Mouse (Mus musculus): ENCODE measurements around the gene Pid1. TPM values are rescaled to one million over a fixed set of nuclear protein-coding genes. Genes with fewer than 3 reads are reported as not detected.

Pid1 gene
- polyA plus RNA-seq, 1 experiment from 2014 or later, result 31.9 TPM

DNA sequence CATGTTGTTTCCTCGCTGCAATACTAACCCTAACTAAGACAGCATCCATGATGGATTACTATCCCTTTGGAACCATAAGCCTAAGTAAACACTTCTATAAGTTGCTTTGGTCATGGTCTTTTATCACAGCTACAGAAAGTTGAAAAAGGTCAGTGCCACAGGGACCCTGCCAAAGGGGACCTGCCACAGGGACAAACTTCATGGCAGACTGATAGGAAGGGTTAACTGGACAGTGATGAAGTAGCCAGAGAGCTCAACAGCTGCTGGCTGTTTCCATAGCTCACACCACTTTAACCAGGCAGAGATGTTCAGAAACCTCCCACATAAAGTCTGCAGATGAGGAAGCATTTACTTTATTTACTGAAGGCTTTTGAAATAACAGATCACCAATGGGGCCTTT is 287.0 kb downstream of the Pid1 start:
- Histone ChIP-seq H3K4me2 (ENCODE audit: low read depth, low read length, severe bottlenecking) (no peak overlapping the region), H3K36me3 (ENCODE audit: control insufficient read depth, insufficient read depth, low read length) (no peaks in the 10 kb centered on the region), H3K27me3 (ENCODE audit: control insufficient read depth, insufficient read depth, low read length) (no peaks in the 10 kb centered on the region), H3K4me3 (ENCODE audit: low read depth, low read length) (no peak overlapping the region), H3K9ac (ENCODE audit: low read length) (no peak overlapping the region), H3K9me3 (ENCODE audit: control insufficient read depth, low read length) (no peaks in the 10 kb centered on the region), H3K27ac (ENCODE audit: low read depth, low read length) (no peak overlapping the region), H3K4me1 (replicated peaks; ENCODE audit: control insufficient read depth, insufficient read depth, low read length) (no peaks in the 10 kb centered on the region)
- DNase-seq (ENCODE audit: low spot score), result no peak
- 89% methylated on average over 1 of the region's 1 CpGs for WGBS
- no peak for ATAC-seq (replicated peaks; ENCODE audit: low FRiP score)

DNA sequence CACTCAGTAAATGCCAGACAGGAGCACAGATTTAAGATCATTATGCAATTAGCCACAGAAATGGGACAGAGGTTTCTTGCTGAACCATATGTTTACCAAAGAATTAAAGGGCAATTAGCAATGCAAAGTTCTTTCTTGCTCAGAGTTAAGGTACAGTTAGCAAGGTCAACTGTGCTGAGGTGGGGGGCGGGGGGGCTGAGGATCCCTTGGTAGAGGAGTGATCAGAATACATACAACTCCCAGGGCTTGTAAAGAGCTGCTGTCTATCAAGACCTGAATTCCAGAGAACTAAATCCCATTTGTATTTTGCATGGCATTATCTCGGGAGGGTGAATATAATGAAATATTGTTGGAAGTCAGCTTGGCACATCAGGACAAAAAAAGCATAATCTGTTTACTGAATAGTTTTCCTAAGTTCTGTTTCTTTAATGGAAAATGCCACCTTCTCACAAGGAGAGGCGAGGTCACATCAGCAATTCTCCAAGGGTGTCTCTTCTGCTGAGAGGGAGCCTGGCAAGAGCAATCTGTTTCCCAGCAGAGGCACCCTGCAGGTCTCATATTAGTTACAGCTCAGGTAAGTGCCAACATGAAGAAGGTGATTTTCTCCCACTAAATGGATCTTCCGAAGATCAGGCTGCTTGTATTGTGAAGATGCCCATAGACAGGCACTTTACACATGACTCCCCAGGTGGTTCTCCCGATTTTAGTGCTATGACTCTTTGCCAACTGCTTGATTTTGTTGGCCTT is 306.9 kb downstream of the Pid1 start:
- H3K9ac ChIP-seq (ENCODE audit: low read length), result no peak overlapping the region
- 66% methylated on average over 5 of the region's 5 CpGs for WGBS

DNA sequence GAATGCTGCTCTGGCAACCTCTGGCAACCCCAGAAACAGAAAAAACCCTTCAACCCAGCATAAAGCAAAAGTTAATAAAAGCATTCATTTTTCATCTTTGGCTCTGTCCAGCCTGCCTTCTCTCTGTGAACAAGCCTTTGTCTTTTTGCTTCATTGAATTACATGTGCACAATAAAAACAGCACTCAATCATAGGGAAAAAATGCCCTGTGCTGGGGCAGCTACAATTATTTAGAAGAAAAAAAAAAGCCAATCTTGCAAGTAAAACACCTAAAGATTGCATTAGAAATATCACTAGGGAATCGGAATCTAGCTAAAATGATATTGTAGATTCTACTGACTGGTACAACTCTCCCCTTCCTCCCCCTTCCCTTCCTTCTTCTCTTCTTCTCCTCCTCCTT is 307.7 kb downstream of the Pid1 start:
- H3K4me2 ChIP-seq (ENCODE audit: low read depth, low read length, severe bottlenecking), result no peak overlapping the region
- H3K9ac ChIP-seq (ENCODE audit: low read length), result no peak overlapping the region
- H3K4me3 ChIP-seq (ENCODE audit: low read depth, low read length), result no peak overlapping the region
- WGBS, result 67% methylated on average over 1 of the region's 1 CpGs
- ATAC-seq (replicated peaks; ENCODE audit: low FRiP score) (no peak), DNase-seq (ENCODE audit: low spot score) (no peak)
- no peaks in the 10 kb centered on the region for H3K36me3 ChIP-seq (ENCODE audit: control insufficient read depth, insufficient read depth, low read length)
- no peak overlapping the region for H3K27ac ChIP-seq (ENCODE audit: low read depth, low read length)
- no peaks in the 10 kb centered on the region for H3K4me1 ChIP-seq (replicated peaks; ENCODE audit: control insufficient read depth, insufficient read depth, low read length)
- no peaks in the 10 kb centered on the region for H3K9me3 ChIP-seq (ENCODE audit: control insufficient read depth, low read length)
- no peaks in the 10 kb centered on the region for H3K27me3 ChIP-seq (ENCODE audit: control insufficient read depth, insufficient read depth, low read length)

More for the DNA sequence above, 306.9 kb downstream of the Pid1 start:
- Histone ChIP-seq H3K4me1 (replicated peaks; ENCODE audit: control insufficient read depth, insufficient read depth, low read length) (no peaks in the 10 kb centered on the region), H3K9me3 (ENCODE audit: control insufficient read depth, low read length) (no peaks in the 10 kb centered on the region), H3K27me3 (ENCODE audit: control insufficient read depth, insufficient read depth, low read length) (no peaks in the 10 kb centered on the region), H3K27ac (ENCODE audit: low read depth, low read length) (no peak overlapping the region), H3K4me3 (ENCODE audit: low read depth, low read length) (no peak overlapping the region), H3K36me3 (ENCODE audit: control insufficient read depth, insufficient read depth, low read length) (no peaks in the 10 kb centered on the region), H3K4me2 (ENCODE audit: low read depth, low read length, severe bottlenecking) (no peak overlapping the region)
- ATAC-seq (replicated peaks; ENCODE audit: low FRiP score), result no peak
- DNase-seq (ENCODE audit: low spot score), result no peak

DNA sequence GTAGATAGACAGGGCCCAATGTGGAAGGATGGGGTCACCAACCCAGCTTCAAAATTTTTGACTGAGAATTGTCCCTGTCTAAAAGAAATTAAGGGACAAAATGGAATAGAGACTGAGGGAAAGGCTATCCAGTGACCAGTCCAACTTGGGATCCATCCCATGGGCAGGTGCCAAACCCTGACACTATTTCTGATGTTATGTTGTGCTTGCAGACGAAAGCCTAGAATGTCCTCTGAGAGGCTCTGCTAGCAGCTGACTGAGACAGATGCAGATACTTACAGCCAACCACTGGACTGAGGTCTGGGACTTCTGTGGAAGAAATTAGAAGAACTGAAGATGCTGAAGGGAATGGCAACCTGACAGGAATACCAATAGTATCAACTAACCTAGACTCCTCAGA is 338.2 kb downstream of the Pid1 start:
- H3K27me3 ChIP-seq (ENCODE audit: control insufficient read depth, insufficient read depth, low read length), result no peaks in the 10 kb centered on the region
- no peak overlapping the region for H3K4me3 ChIP-seq (ENCODE audit: low read depth, low read length)
- DNase-seq (ENCODE audit: low spot score) (no peak), ATAC-seq (replicated peaks; ENCODE audit: low FRiP score) (no peak)
- H3K4me1 ChIP-seq (replicated peaks; ENCODE audit: control insufficient read depth, insufficient read depth, low read length), result no peaks in the 10 kb centered on the region
- no peaks in the 10 kb centered on the region for H3K36me3 ChIP-seq (ENCODE audit: control insufficient read depth, insufficient read depth, low read length)
- no peak overlapping the region for H3K27ac ChIP-seq (ENCODE audit: low read depth, low read length)
- WGBS, result 85% methylated on average over 1 of the region's 1 CpGs
- H3K4me2 ChIP-seq (ENCODE audit: low read depth, low read length, severe bottlenecking), result no peak overlapping the region
- no peaks in the 10 kb centered on the region for H3K9me3 ChIP-seq (ENCODE audit: control insufficient read depth, low read length)
- H3K9ac ChIP-seq (ENCODE audit: low read length), result no peak overlapping the region

DNA sequence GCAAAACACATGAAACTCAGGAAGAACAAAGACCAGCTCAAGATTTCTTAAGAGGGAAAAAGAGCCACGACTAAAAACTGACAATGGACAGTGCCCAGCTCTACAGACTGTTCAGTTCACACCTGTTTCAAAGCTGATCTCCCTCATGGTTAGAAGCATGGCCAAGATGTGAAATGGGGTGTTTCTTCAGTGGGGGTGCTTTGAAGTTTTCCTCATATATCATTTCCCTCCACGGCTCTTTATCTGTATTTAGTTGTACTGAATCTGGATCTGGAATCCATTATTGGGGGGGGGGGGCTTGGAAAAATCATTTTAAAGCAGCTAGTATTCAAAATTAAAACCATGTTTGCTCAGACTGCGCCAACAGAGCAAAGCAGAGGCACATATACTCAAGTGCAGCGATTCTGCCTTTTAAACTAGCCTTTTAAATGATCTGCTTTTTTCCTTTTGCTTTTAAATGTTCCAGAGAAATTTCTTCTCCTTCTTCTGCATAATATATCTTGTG is 351.1 kb downstream of the Pid1 start:
- no peaks in the 10 kb centered on the region for H3K36me3 ChIP-seq (ENCODE audit: control insufficient read depth, insufficient read depth, low read length)
- H3K9ac ChIP-seq (ENCODE audit: low read length), result no peak overlapping the region
- no peaks in the 10 kb centered on the region for H3K9me3 ChIP-seq (ENCODE audit: control insufficient read depth, low read length)
- H3K27me3 ChIP-seq (ENCODE audit: control insufficient read depth, insufficient read depth, low read length), result no peaks in the 10 kb centered on the region
- no peak overlapping the region for H3K27ac ChIP-seq (ENCODE audit: low read depth, low read length)
- DNase-seq (ENCODE audit: low spot score), result no peak
- no peak for ATAC-seq (replicated peaks; ENCODE audit: low FRiP score)
- 80% methylated on average over 4 of the region's 4 CpGs for WGBS
- H3K4me2 ChIP-seq (ENCODE audit: low read depth, low read length, severe bottlenecking), result no peak overlapping the region
- H3K4me3 ChIP-seq (ENCODE audit: low read depth, low read length), result no peak overlapping the region
- H3K4me1 ChIP-seq (replicated peaks; ENCODE audit: control insufficient read depth, insufficient read depth, low read length), result no peaks in the 10 kb centered on the region

DNA sequence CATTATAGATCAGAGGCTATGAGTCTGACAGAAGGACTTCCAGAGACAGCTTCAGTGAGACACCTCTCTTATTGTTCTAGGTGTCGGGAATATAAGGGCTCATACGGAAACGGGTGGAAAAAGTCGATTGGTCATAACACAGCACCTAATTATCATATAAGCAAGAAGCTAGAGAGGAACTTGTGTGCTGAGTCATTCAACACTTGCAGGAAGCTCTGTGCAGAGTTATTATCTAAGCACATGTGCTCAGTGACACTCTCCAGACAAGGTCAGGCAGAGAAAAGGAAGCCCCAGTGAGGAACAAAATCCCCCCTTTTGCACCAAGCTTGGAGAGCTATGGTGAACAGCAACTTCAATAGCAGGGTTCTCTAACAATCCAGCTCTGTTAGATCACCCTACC is 361.4 kb downstream of the Pid1 start:
- no peaks in the 10 kb centered on the region for H3K27me3 ChIP-seq (ENCODE audit: control insufficient read depth, insufficient read depth, low read length)
- H3K9me3 ChIP-seq (ENCODE audit: control insufficient read depth, low read length), result no peaks in the 10 kb centered on the region
- H3K4me1 ChIP-seq (replicated peaks; ENCODE audit: control insufficient read depth, insufficient read depth, low read length), result no peaks in the 10 kb centered on the region
- no peak overlapping the region for H3K4me3 ChIP-seq (ENCODE audit: low read depth, low read length)
- H3K27ac ChIP-seq (ENCODE audit: low read depth, low read length), result no peak overlapping the region
- 90% methylated on average over 4 of the region's 4 CpGs for WGBS
- DNase-seq (ENCODE audit: low spot score) (no peak), ATAC-seq (replicated peaks; ENCODE audit: low FRiP score) (no peak)
- no peak overlapping the region for H3K9ac ChIP-seq (ENCODE audit: low read length)
- H3K36me3 ChIP-seq (ENCODE audit: control insufficient read depth, insufficient read depth, low read length), result no peaks in the 10 kb centered on the region
- no peak overlapping the region for H3K4me2 ChIP-seq (ENCODE audit: low read depth, low read length, severe bottlenecking)

Small RNAs within 50 kb of the gene (microRNA-seq; reads per million reads assigned to microRNA genes)
- gene Mir6353 (ENCODE audit: insufficient number of aligned reads), result not detected

Measured in forebrain, embryonic 11.5 days (tissue).